Mouse (Mus musculus) CH12.LX (cell line): ENCODE results near the gene Ptprm. TPM values are rescaled to one million over a fixed set of nuclear protein-coding genes. Genes with fewer than 3 reads are reported as not detected.

Experiments used
- DNase-seq: peaks from one replicate; pipeline ENCODE4 v3.0.0-alpha.2; 2013; ENCODE audit errors: extremely low read depth
- H3K27ac ChIP-seq: 2 replicates; pipeline ENCODE4 v1.5.1; 2012; ENCODE audit warnings: low read depth, mild to moderate bottlenecking, control low read depth, moderate library complexity; ENCODE audit not compliant: insufficient read depth
- H3K27me3 ChIP-seq: replicated peaks from 2 replicates; pipeline ENCODE3; 2012; ENCODE audit warnings: inconsistent platforms
- H3K36me3 ChIP-seq, 2 experiments: replicated peaks in 1 of 2; 2 replicates each; pipeline versions ENCODE3 to v1.6.1; 2012; ENCODE audit warnings: inconsistent platforms in 1 of 2, low read length in 1 of 2, mild to moderate bottlenecking in 1 of 2, mixed read lengths in 1 of 2, moderate library complexity in 1 of 2; ENCODE audit not compliant: control insufficient read depth in 1 of 2, insufficient read depth in 1 of 2
- H3K4me1 ChIP-seq, 2 experiments: 2 replicates each; pipeline ENCODE4 v1.6.1; 2012; ENCODE audit warnings: inconsistent platforms in 1 of 2, moderate library complexity in 1 of 2; ENCODE audit not compliant: insufficient read depth in 2 of 2, control insufficient read depth in 1 of 2
- H3K4me2 ChIP-seq: 2 replicates; pipeline ENCODE4 v1.6.1; 2012; ENCODE audit warnings: low read depth, mild to moderate bottlenecking, control low read depth; ENCODE audit not compliant: poor library complexity, insufficient read depth, severe bottlenecking
- H3K4me3 ChIP-seq, 3 experiments: fragments of 150-350 bp in 1 of 3; sonication (generic) in 1 of 3; replicated peaks in 1 of 3; 2 replicates each; pipeline versions ENCODE3 to v1.5.1; 2011 to 2012; ENCODE audit warnings: low read depth in 2 of 3, low read length in 2 of 3, mild to moderate bottlenecking in 2 of 3, moderate library complexity in 2 of 3, control low read depth in 1 of 3, improper control_type of control experiment in 1 of 3, inconsistent platforms in 1 of 3, mixed read lengths in 1 of 3; ENCODE audit not compliant: poor library complexity in 1 of 3
- H3K79me2 ChIP-seq: replicated peaks from 2 replicates; pipeline ENCODE4 v1.6.1; 2012; ENCODE audit warnings: mild to moderate bottlenecking, moderate library complexity; ENCODE audit not compliant: control insufficient read depth, poor library complexity, insufficient read depth, severe bottlenecking; ENCODE audit errors: extremely low read depth
- H3K9ac ChIP-seq: 2 replicates; pipeline ENCODE4 v1.6.1; 2012; ENCODE audit warnings: low read depth, mild to moderate bottlenecking, control low read depth, moderate library complexity; ENCODE audit not compliant: insufficient read depth
- H3K9me3 ChIP-seq: replicated peaks from 2 replicates; pipeline ENCODE3; 2012; ENCODE audit warnings: low read length, inconsistent platforms, mixed read lengths
- CHD1 ChIP-seq: IDR thresholded peaks from 2 replicates; pipeline ENCODE4 v1.6.1; 2012; ENCODE audit warnings: low read depth, low read length, improper control_type of control experiment, inconsistent platforms
- CTCF ChIP-seq, 2 experiments: IDR thresholded peaks in 1 of 2; conservative IDR thresholded peaks in 1 of 2; 2 replicates each; pipeline ENCODE4 v1.5.1; 2011 to 2012; ENCODE audit warnings: low read depth in 2 of 2, low read length in 2 of 2, improper control_type of control experiment in 1 of 2, inconsistent platforms in 1 of 2, mild to moderate bottlenecking in 1 of 2, moderate library complexity in 1 of 2
- E2F4 ChIP-seq: IDR thresholded peaks from 2 replicates; pipeline ENCODE4 v1.6.1; 2011; ENCODE audit warnings: low read depth, low read length, improper control_type of control experiment; ENCODE audit not compliant: insufficient replicate concordance
- ETS1 ChIP-seq: conservative IDR thresholded peaks from 2 replicates; pipeline ENCODE4 v1.6.1; 2012; ENCODE audit warnings: low read depth, mild to moderate bottlenecking, inconsistent platforms, low read length, improper control_type of control experiment, moderate library complexity
- GABPA ChIP-seq: IDR thresholded peaks from 2 replicates; pipeline ENCODE4 v1.6.1; 2012; ENCODE audit warnings: low read depth, low read length, improper control_type of control experiment, inconsistent platforms; ENCODE audit not compliant: insufficient replicate concordance
- HCFC1 ChIP-seq: IDR thresholded peaks from 2 replicates; pipeline ENCODE4 v1.6.1; 2012; ENCODE audit warnings: low read depth, mild to moderate bottlenecking, inconsistent platforms, low read length, improper control_type of control experiment
- IRF4 ChIP-seq: IDR thresholded peaks from 2 replicates; pipeline ENCODE4 v1.6.1; 2014; ENCODE audit warnings: low read depth, mild to moderate bottlenecking, inconsistent platforms, low read length, improper control_type of control experiment
- JUND ChIP-seq: conservative IDR thresholded peaks from 2 replicates; pipeline ENCODE4 v1.6.1; 2011; ENCODE audit warnings: low read depth, low read length, improper control_type of control experiment
- MXI1 ChIP-seq: IDR thresholded peaks from 2 replicates; pipeline ENCODE4 v1.6.1; 2011; ENCODE audit warnings: mild to moderate bottlenecking, low read depth, low read length, improper control_type of control experiment
- NELFE ChIP-seq: IDR thresholded peaks from 2 replicates; pipeline ENCODE4 v1.6.1; 2011; ENCODE audit warnings: low read depth, low read length, improper control_type of control experiment
- PAX5 ChIP-seq: IDR thresholded peaks from 2 replicates; pipeline ENCODE4 v1.6.1; 2012; ENCODE audit warnings: low read length, inconsistent platforms, mixed read lengths
- POLR2A ChIP-seq: IDR thresholded peaks from 2 replicates; pipeline ENCODE4 v1.6.1; 2011; ENCODE audit warnings: low read depth, mild to moderate bottlenecking, improper control_type of control experiment, low read length
- POLR2AphosphoS2 ChIP-seq: IDR thresholded peaks from 2 replicates; pipeline ENCODE4 v1.6.1; 2011; ENCODE audit warnings: low read depth, low read length, improper control_type of control experiment
- RCOR1 ChIP-seq: conservative IDR thresholded peaks from 2 replicates; pipeline ENCODE4 v1.6.1; 2012; ENCODE audit warnings: low read depth, mild to moderate bottlenecking, inconsistent platforms, low read length, improper control_type of control experiment
- SIN3A ChIP-seq: IDR thresholded peaks from 2 replicates; pipeline ENCODE4 v1.6.1; 2012; ENCODE audit warnings: low read length, improper control_type of control experiment, inconsistent platforms
- TBP ChIP-seq: conservative IDR thresholded peaks from 2 replicates; pipeline ENCODE4 v1.6.1; 2011; ENCODE audit warnings: low read depth, low read length, improper control_type of control experiment
- TCF12 ChIP-seq: IDR thresholded peaks from 2 replicates; pipeline ENCODE4 v1.6.1; 2014; ENCODE audit warnings: low read depth, mild to moderate bottlenecking, inconsistent platforms, low read length, improper control_type of control experiment
- ZKSCAN1 ChIP-seq: IDR thresholded peaks from 2 replicates; pipeline ENCODE4 v1.6.1; 2012; ENCODE audit warnings: low read depth, inconsistent platforms, low read length, improper control_type of control experiment, borderline replicate concordance
- ZMIZ1 ChIP-seq: IDR thresholded peaks from 2 replicates; pipeline ENCODE4 v1.6.1; 2012; ENCODE audit warnings: low read depth, mild to moderate bottlenecking, inconsistent platforms, low read length, improper control_type of control experiment
- dilution Hi-C: fragments of 300-500 bp; cut with MboI; formaldehyde crosslinking; loops from 2 replicates; pipeline ENCODE4 v1.14.3; 2020; ENCODE audit warnings: low sequenced_read_pairs; ENCODE audit not compliant: extremely low pct_unique_long_range_greater_than_20kb, extremely low pct_ligation_motif_present
- in situ Hi-C: fragments of 300-500 bp; cut with MboI; formaldehyde crosslinking; loops from 3 replicates; pipeline ENCODE4 v1.14.3; 2019; ENCODE audit warnings: low sequenced_read_pairs, low pct_ligation_motif_present, low pct_unique_long_range_greater_than_20kb, mixed read lengths
- polyA plus RNA-seq: library from polyadenylated mRNA; unstranded; fragments of >175 nt; gene quantifications from 2 replicates; pipeline ENCODE4 v1.2.1, GENCODE M21; 2012; ENCODE audit warnings: low read depth; ENCODE audit not compliant: insufficient read length
- total RNA-seq, 2 experiments: library from RNA; depleted of rRNA; stranded (reverse); fragments of 300-350 nt in 1 of 2; fragments of >200 nt in 1 of 2; gene quantifications; 2 replicates each; pipeline ENCODE4 v1.2.3; 2012 to 2014

Gene Ptprm
- total and polyA plus RNA-seq, 3 experiments, result not detected

- Histone ChIP-seq H3K4me1 (no peaks in the 10 kb centered on the region), H3K27ac (no peak overlapping the region), H3K9me3 (peaks cover 85% of the 10 kb centered on the region), H3K4me2 (no peak overlapping the region), H3K79me2 (no peaks in the 10 kb centered on the region), H3K36me3 (no peaks in the 10 kb centered on the region), H3K4me3 (no peak overlapping the region), H3K9ac (no peak overlapping the region), H3K27me3 (no peaks in the 10 kb centered on the region)
- DNase-seq, result no peak
- no peak for TF ChIP-seq ZKSCAN1
- TF ChIP-seq JUND, result no peak
- no peak for TF ChIP-seq TBP
- no peak for TF ChIP-seq ETS1
- no peak for TF ChIP-seq MXI1
- TF ChIP-seq GABPA, result no peak
- TF ChIP-seq ZMIZ1, result no peak
- TF ChIP-seq CTCF (conservative IDR thresholded peaks at IDR 0.05 in 1 of 2, IDR thresholded peaks at IDR 0.05 in 1 of 2; ENCODE audit: low read depth in 2 of 2, low read length in 2 of 2), result no peak
- no peak for TF ChIP-seq RCOR1
- TF ChIP-seq SIN3A, result no peak
- no peak for TF ChIP-seq NELFE
- TF ChIP-seq PAX5, result no peak
- TF ChIP-seq POLR2AphosphoS2, result no peak
- no peak for TF ChIP-seq HCFC1
- TF ChIP-seq CHD1, result no peak
- TF ChIP-seq IRF4, result no peak
- TF ChIP-seq POLR2A, result no peak
- no peak for TF ChIP-seq TCF12
- no peak for TF ChIP-seq E2F4
- dilution Hi-C loops (no loop called here), in situ Hi-C loops (no loop called here)
These were observed 11.3 kb downstream of the Ptprm start for GRCm38 (mm10) chr17:67343006-67343405.

- Histone ChIP-seq H3K4me1 (no peaks in the 10 kb centered on the region), H3K36me3 (no peaks in the 10 kb centered on the region), H3K4me2 (no peak overlapping the region), H3K27ac (no peak overlapping the region), H3K9me3 (peaks cover 82% of the 10 kb centered on the region), H3K27me3 (no peaks in the 10 kb centered on the region), H3K9ac (no peak overlapping the region), H3K79me2 (no peaks in the 10 kb centered on the region), H3K4me3 (no peak overlapping the region)
- in situ Hi-C loops, result no loop called here
- dilution Hi-C loops, result no loop called here
- no peak for DNase-seq
- TF ChIP-seq SIN3A (no peak), ETS1 (no peak), HCFC1 (no peak)
These were observed 13.9 kb downstream of the Ptprm start for GRCm38 (mm10) chr17:67340362-67340761.
